Mouse (Mus musculus) ES-E14 (cell line): ENCODE results near the gene Khdc3.

Experiments
- CHD2 ChIP-seq: IDR thresholded peaks from 2 replicates; pipeline ENCODE4 v1.6.1; 2014; ENCODE audit warnings: mild to moderate bottlenecking, low read depth, low read length, inconsistent platforms
- MAFK ChIP-seq: IDR thresholded peaks from 2 replicates; pipeline ENCODE4 v1.6.1; 2014; ENCODE audit warnings: mild to moderate bottlenecking, low read depth, low read length, inconsistent platforms; ENCODE audit not compliant: insufficient read depth
- ZC3H11A ChIP-seq: IDR thresholded peaks from 2 replicates; pipeline ENCODE4 v1.6.1; 2012; ENCODE audit warnings: low read depth, mild to moderate bottlenecking, inconsistent platforms, low read length, borderline replicate concordance
- ZNF384 ChIP-seq: IDR thresholded peaks from 2 replicates; pipeline ENCODE4 v1.6.1; 2012; ENCODE audit warnings: low read depth, low read length, inconsistent platforms

GRCm38 (mm10) chr9:73055441-73055911 is 46.2 kb upstream of the Khdc3 start:
- no peak for TF ChIP-seq CHD2
- TF ChIP-seq MAFK = no peak
- no peak for TF ChIP-seq ZNF384
- TF ChIP-seq ZC3H11A = no peak
